Mouse (Mus musculus) intestine, embryonic 14.5 days (tissue): Measurements from ENCODE around the gene Ucp1. TPM values are rescaled to one million over a fixed set of nuclear protein-coding genes. Genes with fewer than 3 reads are reported as not detected.
"Not testable (repeated sequence)": the region's sequence is repeated elsewhere in the genome, so short reads cannot be mapped to it uniquely, and the experiment has no call there.

ENCODE experiments used
- ATAC-seq: fragments of 200-750 bp; cut with Nextera tagmentation; replicated peaks from 2 replicates; pipeline ENCODE4 v1.8.0; 2017; ENCODE audit warnings: low read depth, moderate number of reproducible peaks, moderate TSS enrichment, moderate library complexity; ENCODE audit not compliant: low FRiP score, low TSS enrichment
- DNase-seq: peaks from one replicate; pipeline ENCODE4 v3.0.0-alpha.2; 2018; ENCODE audit warnings: low spot score
- H3K27ac ChIP-seq: fragments of 300-500 bp; sonication (generic); 2 replicates; pipeline ENCODE4 v1.5.1; 2014; ENCODE audit warnings: low read depth, mild to moderate bottlenecking, control low read depth
- H3K27me3 ChIP-seq: fragments of 300-500 bp; sonication (generic); replicated peaks from 2 replicates; pipeline ENCODE4 v1.6.1; 2014; ENCODE audit warnings: low read length, control low read depth; ENCODE audit not compliant: control insufficient read depth, insufficient read depth
- H3K36me3 ChIP-seq: fragments of 300-500 bp; sonication (generic); 2 replicates; pipeline ENCODE4 v1.6.1; 2014; ENCODE audit warnings: low read length, control low read depth; ENCODE audit not compliant: control insufficient read depth, insufficient read depth
- H3K4me1 ChIP-seq: fragments of 300-500 bp; sonication (generic); replicated peaks from 2 replicates; pipeline ENCODE4 v1.6.1; 2014; ENCODE audit warnings: low read length, control low read depth, mixed read lengths; ENCODE audit not compliant: control insufficient read depth, insufficient read depth
- H3K4me2 ChIP-seq: fragments of 300-500 bp; sonication (generic); 2 replicates; pipeline ENCODE4 v1.6.1; 2014; ENCODE audit warnings: low read length
- H3K4me3 ChIP-seq: fragments of 300-500 bp; sonication (generic); 2 replicates; pipeline ENCODE4 v1.5.1; 2014; ENCODE audit warnings: low read depth, low read length, control low read depth, mixed read lengths
- H3K9ac ChIP-seq: fragments of 300-500 bp; sonication (generic); 2 replicates; pipeline ENCODE4 v1.6.1; 2014; ENCODE audit warnings: mild to moderate bottlenecking, low read length
- H3K9me3 ChIP-seq: fragments of 300-500 bp; sonication (generic); 2 replicates; pipeline ENCODE4 v1.6.1; 2016; ENCODE audit warnings: low read length, control low read depth; ENCODE audit not compliant: control insufficient read depth
- WGBS: fragments of 180-500 bp; shearing (Covaris S2); extraction: QIAGEN DNeasy Blood & Tissue Kit; methylation state at CpG from one replicate; pipeline ENCODE4 v1.1.7; 2014; 5-methylcytosine and 5-hydroxymethylcytosine counted together
- polyA plus RNA-seq: library from polyadenylated mRNA; unstranded; fragments of >200 nt; fragmentation: Nextera tagmentation; extraction: Ambion mirVana; gene quantifications from 2 replicates; pipeline ENCODE4 v1.2.1, GENCODE M21; 2014

The Ucp1 gene
- polyA plus RNA-seq, 1 experiment from 2014 or later: 0.11 TPM

GRCm38 (mm10) chr8:83272464-83272863 lies 17.7 kb upstream of the Ucp1 start:
- H3K9ac ChIP-seq: no peak overlapping the region
- H3K4me1 ChIP-seq: no peaks in the 10 kb centered on the region
- no peak for ATAC-seq
- no peaks in the 10 kb centered on the region for H3K36me3 ChIP-seq
- no peak overlapping the region for H3K4me3 ChIP-seq
- H3K9me3 ChIP-seq: no peaks in the 10 kb centered on the region
- H3K4me2 ChIP-seq: no peak overlapping the region
- no peaks in the 10 kb centered on the region for H3K27me3 ChIP-seq
- 54% methylated on average over 10 of the region's 10 CpGs for WGBS
- DNase-seq: no peak
- no peak overlapping the region for H3K27ac ChIP-seq

- Histone ChIP-seq H3K4me3 (no peak overlapping the region), H3K36me3 (no peaks in the 10 kb centered on the region), H3K27me3 (no peaks in the 10 kb centered on the region), H3K4me1 (no peaks in the 10 kb centered on the region), H3K4me2 (no peak overlapping the region), H3K9ac (no peak overlapping the region), H3K27ac (no peak overlapping the region), H3K9me3 (no peaks in the 10 kb centered on the region)
- WGBS: 53% methylated on average over 11 of the region's 11 CpGs
- ATAC-seq: no peak
- DNase-seq: no peak
Measured at GRCm38 (mm10) chr8:83274470-83274869, 15.7 kb upstream of the Ucp1 start.

GRCm38 (mm10) chr8:83278431-83278830 lies 11.7 kb upstream of the Ucp1 start:
- Histone ChIP-seq H3K9me3 (no peaks in the 10 kb centered on the region), H3K4me3 (no peak overlapping the region), H3K27me3 (no peaks in the 10 kb centered on the region), H3K4me1 (no peaks in the 10 kb centered on the region), H3K9ac (no peak overlapping the region), H3K27ac (no peak overlapping the region), H3K36me3 (no peaks in the 10 kb centered on the region), H3K4me2 (no peak overlapping the region)
- DNase-seq: no peak
- 78% methylated on average over 6 of the region's 6 CpGs for WGBS
- ATAC-seq: no peak

GRCm38 (mm10) chr8:83285391-83285790 lies 4.8 kb upstream of the Ucp1 start:
- H3K4me2 ChIP-seq: no peak overlapping the region
- DNase-seq: no peak
- 76% methylated on average over 8 of the region's 8 CpGs for whole genome bisulfite sequencing
- peaks cover 10% of the 10 kb centered on the region for H3K27me3 ChIP-seq
- no peaks in the 10 kb centered on the region for H3K4me1 ChIP-seq
- no peak overlapping the region for H3K9ac ChIP-seq
- no peak overlapping the region for H3K27ac ChIP-seq
- no peak for ATAC-seq
- no peaks in the 10 kb centered on the region for H3K9me3 ChIP-seq
- H3K36me3 ChIP-seq: no peaks in the 10 kb centered on the region
- H3K4me3 ChIP-seq: no peak overlapping the region

GRCm38 (mm10) chr8:83297375-83297774 lies 7.2 kb downstream of the Ucp1 start:
- no peaks in the 10 kb centered on the region for H3K4me1 ChIP-seq
- DNase-seq: no peak
- no peak overlapping the region for H3K4me2 ChIP-seq
- no peaks in the 10 kb centered on the region for H3K9me3 ChIP-seq
- H3K27ac ChIP-seq: no peak overlapping the region
- H3K9ac ChIP-seq: no peak overlapping the region
- H3K27me3 ChIP-seq: no peaks in the 10 kb centered on the region
- 71% methylated on average over 4 of the region's 4 CpGs for WGBS
- no peak overlapping the region for H3K4me3 ChIP-seq
- no peak for ATAC-seq
- no peaks in the 10 kb centered on the region for H3K36me3 ChIP-seq

GRCm38 (mm10) chr8:83300135-83300534 lies 10.0 kb downstream of the Ucp1 start:
- no peak overlapping the region for H3K27ac ChIP-seq
- no peak for ATAC-seq
- no peak overlapping the region for H3K4me3 ChIP-seq
- no peak for DNase-seq
- H3K27me3 ChIP-seq: no peaks in the 10 kb centered on the region
- H3K9me3 ChIP-seq: no peaks in the 10 kb centered on the region
- WGBS: 69% methylated on average over 1 of the region's 1 CpGs
- H3K9ac ChIP-seq: no peak overlapping the region
- no peaks in the 10 kb centered on the region for H3K36me3 ChIP-seq
- H3K4me1 ChIP-seq: no peaks in the 10 kb centered on the region
- H3K4me2 ChIP-seq: no peak overlapping the region

- Histone ChIP-seq H3K36me3 (no peaks in the 10 kb centered on the region), H3K4me2 (no peak overlapping the region), H3K4me1 (no peaks in the 10 kb centered on the region), H3K27me3 (no peaks in the 10 kb centered on the region), H3K9ac (no peak overlapping the region), H3K4me3 (no peak overlapping the region), H3K9me3 (no peaks in the 10 kb centered on the region), H3K27ac (no peak overlapping the region)
- 91% methylated on average over 1 of the region's 1 CpGs for WGBS
- ATAC-seq: no peak
- DNase-seq: no peak
Measured at GRCm38 (mm10) chr8:83304946-83305345, 14.8 kb downstream of the Ucp1 start.

- no peak overlapping the region for H3K4me3 ChIP-seq
- 90% methylated on average over 6 of the region's 6 CpGs for WGBS
- H3K9ac ChIP-seq: no peak overlapping the region
- DNase-seq (no peak), ATAC-seq (no peak)
- H3K4me1 ChIP-seq: no peaks in the 10 kb centered on the region
- H3K27ac ChIP-seq: no peak overlapping the region
- no peak overlapping the region for H3K4me2 ChIP-seq
- H3K27me3 ChIP-seq: no peaks in the 10 kb centered on the region
- no peaks in the 10 kb centered on the region; the same call in 1 of the 2 replicates for H3K36me3 ChIP-seq
- no peaks in the 10 kb centered on the region for H3K9me3 ChIP-seq
Measured at GRCm38 (mm10) chr8:83309836-83310235, 19.7 kb downstream of the Ucp1 start.

GRCm38 (mm10) chr8:83315084-83315483 lies 24.9 kb downstream of the Ucp1 start:
- H3K27me3 ChIP-seq, H3K4me3 ChIP-seq, H3K9ac ChIP-seq, H3K27ac ChIP-seq, ATAC-seq, H3K9me3 ChIP-seq, H3K4me2 ChIP-seq, DNase-seq, H3K4me1 ChIP-seq: not testable (repeated sequence)
- WGBS: 82% methylated on average over 4 of the region's 4 CpGs
- peaks cover 38% of the 10 kb centered on the region for H3K36me3 ChIP-seq
